Mouse (Mus musculus): ENCODE results near the gene Gm42791. TPM values are rescaled to one million over a fixed set of nuclear protein-coding genes. Genes with fewer than 3 reads are reported as not detected.

The Gm42791 gene
- polyA plus RNA-seq, 2 experiments: not detected

GRCm38 (mm10) chr5:148983108-148983664, 11.8 kb downstream of the Gm42791 start:
- H3K36me3 ChIP-seq (replicated peaks; ENCODE audit: control insufficient read depth, insufficient read depth, low read depth): no peaks in the 10 kb centered on the region
- no peaks in the 10 kb centered on the region; the same call in 1 of the 2 replicates for H3K9me3 ChIP-seq (ENCODE audit: control insufficient read depth, low read length)
- WGBS (ENCODE audit: insufficient replicate concordance): 69% methylated on average over 11 of the region's 12 CpGs
- TF ChIP-seq EP300 (IDR thresholded peaks at IDR 0.05; ENCODE audit: low read depth) (no peak), CTCF (IDR thresholded peaks at IDR 0.05; ENCODE audit: low read depth) (peak; percentile 11; the same call in 1 of the 2 replicates)
- H3K4me3 ChIP-seq (ENCODE audit: insufficient read depth in 1 of 2, low read depth in 2 of 2, low read length in 2 of 2): no peak overlapping the region
- no peak overlapping the region for H3K27ac ChIP-seq
- H3K4me1 ChIP-seq (replicated peaks; ENCODE audit: control insufficient read depth in 2 of 2, insufficient read depth in 2 of 2, low read length in 1 of 2): peaks cover 0 to 11% of the 10 kb centered on the region in 2 experiments; a peak in 2 of 4 replicates
- H3K4me2 ChIP-seq (ENCODE audit: low read depth): no peak overlapping the region
- no peak for DNase-seq (ENCODE audit: low read depth in 3 of 3, low spot score in 3 of 3)
- H3K9ac ChIP-seq (replicated peaks): no peak overlapping the region
- H3K27me3 ChIP-seq (ENCODE audit: control insufficient read depth, insufficient read depth, low read length): no peaks in the 10 kb centered on the region
- ATAC-seq (ENCODE audit: insufficient read depth): no peak

- TF ChIP-seq EP300 (IDR thresholded peaks at IDR 0.05; ENCODE audit: low read depth) (no peak), CTCF (IDR thresholded peaks at IDR 0.05; ENCODE audit: low read depth) (no peak)
- H3K4me3 ChIP-seq (ENCODE audit: insufficient read depth in 1 of 2, low read depth in 2 of 2, low read length in 2 of 2): no peak overlapping the region
- DNase-seq (ENCODE audit: low read depth in 3 of 3, low spot score in 3 of 3) (no peak), ATAC-seq (ENCODE audit: insufficient read depth) (no peak)
- H3K9ac ChIP-seq (replicated peaks): no peak overlapping the region
- no peaks in the 10 kb centered on the region for H3K27me3 ChIP-seq (ENCODE audit: control insufficient read depth, insufficient read depth, low read length)
- peaks cover 0 to 19% of the 10 kb centered on the region in 2 experiments; a peak in 2 of 4 replicates for H3K4me1 ChIP-seq (replicated peaks; ENCODE audit: control insufficient read depth in 2 of 2, insufficient read depth in 2 of 2, low read length in 1 of 2)
- no peak overlapping the region for H3K4me2 ChIP-seq (ENCODE audit: low read depth)
- no peaks in the 10 kb centered on the region for H3K36me3 ChIP-seq (replicated peaks; ENCODE audit: control insufficient read depth, insufficient read depth, low read depth)
- H3K27ac ChIP-seq: no peak overlapping the region
- no peaks in the 10 kb centered on the region for H3K9me3 ChIP-seq (ENCODE audit: control insufficient read depth, low read length)
- WGBS (ENCODE audit: insufficient replicate concordance): 77% methylated on average over 7 of the region's 7 CpGs
Observed at GRCm38 (mm10) chr5:148982396-148982795, 12.6 kb downstream of the Gm42791 start.

GRCm38 (mm10) chr5:148980607-148981006, 14.3 kb downstream of the Gm42791 start:
- DNase-seq (ENCODE audit: low read depth in 3 of 3, low spot score in 3 of 3) (peak in 1 of 3 experiments; percentile 53), ATAC-seq (ENCODE audit: insufficient read depth) (peak; percentile 75)
- no peak for TF ChIP-seq EP300 (IDR thresholded peaks at IDR 0.05; ENCODE audit: low read depth)
- TF ChIP-seq CTCF (IDR thresholded peaks at IDR 0.05; ENCODE audit: low read depth): no peak
- H3K36me3 ChIP-seq (replicated peaks; ENCODE audit: control insufficient read depth, insufficient read depth, low read depth): no peaks in the 10 kb centered on the region
- H3K27me3 ChIP-seq (ENCODE audit: control insufficient read depth, insufficient read depth, low read length): no peaks in the 10 kb centered on the region
- no peak overlapping the region for H3K4me3 ChIP-seq (ENCODE audit: insufficient read depth in 1 of 2, low read depth in 2 of 2, low read length in 2 of 2)
- H3K4me1 ChIP-seq (replicated peaks; ENCODE audit: control insufficient read depth in 2 of 2, insufficient read depth in 2 of 2, low read length in 1 of 2): peaks cover 0 to 21% of the 10 kb centered on the region in 2 experiments; a peak in 2 of 4 replicates
- WGBS (ENCODE audit: insufficient replicate concordance): 32% methylated on average over 6 of the region's 6 CpGs
- no peak overlapping the region for H3K4me2 ChIP-seq (ENCODE audit: low read depth)
- H3K9ac ChIP-seq (replicated peaks): no peak overlapping the region
- no peak overlapping the region for H3K27ac ChIP-seq
- no peaks in the 10 kb centered on the region for H3K9me3 ChIP-seq (ENCODE audit: control insufficient read depth, low read length)

GRCm38 (mm10) chr5:148978458-148979165, 16.3 kb downstream of the Gm42791 start:
- H3K4me3 ChIP-seq (ENCODE audit: insufficient read depth in 1 of 2, low read depth in 2 of 2, low read length in 2 of 2): no peak overlapping the region
- H3K36me3 ChIP-seq (replicated peaks; ENCODE audit: control insufficient read depth, insufficient read depth, low read depth): no peaks in the 10 kb centered on the region
- no peak for DNase-seq (ENCODE audit: low read depth in 3 of 3, low spot score in 3 of 3)
- H3K4me1 ChIP-seq (replicated peaks; ENCODE audit: control insufficient read depth in 2 of 2, insufficient read depth in 2 of 2, low read length in 1 of 2): peaks cover 0 to 27% of the 10 kb centered on the region in 2 experiments; a peak in 2 of 4 replicates
- H3K4me2 ChIP-seq (ENCODE audit: low read depth): no peak overlapping the region
- TF ChIP-seq EP300 (IDR thresholded peaks at IDR 0.05; ENCODE audit: low read depth) (0 out of 2 replicates have a peak, but pooled peaks have one; percentile 15), CTCF (IDR thresholded peaks at IDR 0.05; ENCODE audit: low read depth) (no peak)
- no peaks in the 10 kb centered on the region for H3K9me3 ChIP-seq (ENCODE audit: control insufficient read depth, low read length)
- H3K27ac ChIP-seq: peak overlapping the region; percentile 30
- WGBS (ENCODE audit: insufficient replicate concordance): 54% methylated on average over 18 of the region's 18 CpGs
- no peak overlapping the region for H3K9ac ChIP-seq (replicated peaks)
- H3K27me3 ChIP-seq (ENCODE audit: control insufficient read depth, insufficient read depth, low read length): no peaks in the 10 kb centered on the region
- peak; percentile 57 for ATAC-seq (ENCODE audit: insufficient read depth)
